In the genomic region with DNA sequence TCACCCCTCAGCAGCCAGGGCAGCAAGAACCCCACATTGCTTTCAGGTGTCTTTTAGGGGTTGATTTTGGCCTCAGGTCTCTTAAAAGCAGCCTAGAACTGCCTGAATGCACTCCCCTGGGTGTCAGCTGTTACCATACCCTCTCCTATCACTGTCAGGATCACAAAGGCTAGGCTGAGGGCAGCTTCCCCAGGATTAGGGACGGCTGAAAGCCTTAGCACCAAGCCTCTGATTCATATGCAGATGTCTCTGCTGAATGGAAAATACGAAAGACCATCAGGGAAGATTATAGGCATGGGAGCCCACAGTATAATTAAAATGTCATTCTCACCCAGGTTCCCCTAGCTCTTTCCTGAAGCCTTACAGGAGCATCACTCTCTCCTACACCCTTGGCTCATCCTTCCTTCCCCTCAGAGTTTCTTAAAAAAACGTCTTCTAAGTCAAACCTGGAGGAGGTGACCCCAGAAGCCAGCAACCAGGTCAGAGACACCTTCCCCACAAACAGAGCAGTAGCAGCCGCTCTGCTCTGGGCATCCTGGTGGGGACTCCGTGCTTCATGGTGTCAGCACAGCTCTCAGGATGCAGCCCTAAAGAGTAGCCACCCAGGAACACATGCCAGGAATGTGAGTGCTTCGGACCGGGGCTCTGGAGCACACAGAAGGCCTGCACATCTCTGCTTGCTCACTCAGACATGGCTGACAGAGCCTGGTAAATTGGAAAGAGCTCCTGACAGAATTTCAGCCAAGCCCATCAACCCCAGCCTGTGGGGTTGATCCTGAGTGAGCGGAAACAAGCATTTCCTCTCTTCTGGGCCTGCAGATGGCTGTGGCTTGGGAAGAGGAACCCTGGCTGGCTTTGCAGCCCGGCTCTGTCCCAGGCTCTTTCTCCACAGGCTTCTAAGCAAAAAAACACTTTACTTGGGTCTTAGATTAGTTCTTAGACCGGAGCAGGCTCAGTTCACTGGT, we compare ENCODE assay signal across 8 mouse cellular contexts.
DNase-seq lines count a peak whose midpoint lies in the region; ATAC-seq lines count a peak whose summit lies in the region.

No protein-coding gene starts in this region.

- H3K4me2 ChIP-seq in heart, embryonic 13.5 days: no peak overlapping the region
- no peak overlapping the region for H3K4me2 ChIP-seq in midbrain, embryonic 14.5 days (ENCODE audit: low read length)

- no peak overlapping the region for H3K4me3 ChIP-seq in heart, embryonic 13.5 days
- no peak overlapping the region for H3K4me3 ChIP-seq in midbrain, embryonic 14.5 days (replicated peaks; ENCODE audit: low read depth, low read length)

- no peaks in the 10 kb centered on the region for H3K9me3 ChIP-seq in heart, embryonic 13.5 days
- no peaks in the 10 kb centered on the region for H3K9me3 ChIP-seq in midbrain, embryonic 14.5 days (ENCODE audit: control insufficient read depth, low read length)

- 29% methylated on average over 10 of the region's 10 CpGs for WGBS in heart, embryonic 13.5 days
- WGBS in midbrain, embryonic 14.5 days: 11% methylated on average over 10 of the region's 10 CpGs

- DNase-seq in adrenal gland, postnatal 14 days: peak; percentile 9
- no peak for DNase-seq in adrenal gland, postnatal 4 days (ENCODE audit: low spot score in 2 of 2)
- peak; percentile 56 to 60 for DNase-seq in cerebellum, postnatal 25 days
- peak; percentile 70 for DNase-seq in kidney, postnatal 14 days
- DNase-seq in midbrain, embryonic 14.5 days: peak; percentile 65
- DNase-seq in thymus, postnatal 4 days: no peak

- peaks cover 54% of the 10 kb centered on the region for H3K4me1 ChIP-seq in heart, embryonic 13.5 days
- H3K4me1 ChIP-seq in midbrain, embryonic 14.5 days (ENCODE audit: control insufficient read depth, insufficient read depth, low read length): peaks cover 18% of the 10 kb centered on the region

- H3K27me3 ChIP-seq in heart, embryonic 13.5 days (replicated peaks): no peaks in the 10 kb centered on the region
- H3K27me3 ChIP-seq in midbrain, embryonic 14.5 days (ENCODE audit: control insufficient read depth, insufficient read depth, low read length): no peaks in the 10 kb centered on the region

- peak overlapping the region; percentile 74 for H3K27ac ChIP-seq in heart, embryonic 13.5 days (replicated peaks)
- peak overlapping the region; percentile 49; the same call in 1 of the 2 replicates for H3K27ac ChIP-seq in midbrain, embryonic 14.5 days (replicated peaks; ENCODE audit: low read depth, low read length)

- ATAC-seq in heart, embryonic 13.5 days (ENCODE audit: extremely low read depth, insufficient number of reproducible peaks, low FRiP score, low TSS enrichment): no peak
- peak; percentile 74 for ATAC-seq in midbrain, embryonic 14.5 days (ENCODE audit: low FRiP score, low TSS enrichment)
- no peak for ATAC-seq in activated CD4-positive, CD25-positive, alpha-beta regulatory T cell, adult 4 months

- H3K9ac ChIP-seq in heart, embryonic 13.5 days: peak overlapping the region; percentile 11
- 0 out of 2 replicates have a peak overlapping the region, but pooled peaks have one; percentile 23 for H3K9ac ChIP-seq in midbrain, embryonic 14.5 days (replicated peaks; ENCODE audit: low read length)

- H3K36me3 ChIP-seq in heart, embryonic 13.5 days: no peaks in the 10 kb centered on the region
- H3K36me3 ChIP-seq in midbrain, embryonic 14.5 days (ENCODE audit: control insufficient read depth, insufficient read depth, low read length): no peaks in the 10 kb centered on the region

Comparison
In these comparisons a context has a peak if more than half of its experiments do, and no peak if none do; other contexts are left out.
1. DNase-seq: peak in adrenal gland, postnatal 14 days (single experiment), cerebellum, postnatal 25 days (2 of 2), kidney, postnatal 14 days (single experiment) and midbrain, embryonic 14.5 days (single experiment); none in adrenal gland, postnatal 4 days (0 of 2) and thymus, postnatal 4 days (single experiment).